Mouse (Mus musculus) liver, embryonic 14.5 days (tissue): ENCODE data around the gene Gm21936. TPM values are rescaled to one million over a fixed set of nuclear protein-coding genes. Genes with fewer than 3 reads are reported as not detected.
"Not testable (repeated sequence)": the region's sequence is repeated elsewhere in the genome, so short reads cannot be mapped to it uniquely, and the experiment has no call there.

Source experiments
- ATAC-seq: fragments of 200-750 bp; cut with Nextera tagmentation; 2 replicates; pipeline ENCODE4 v1.8.0; 2017; ENCODE audit warnings: moderate number of reproducible peaks, mild to moderate bottlenecking, moderate library complexity; ENCODE audit not compliant: insufficient read depth
- DNase-seq, 3 experiments: peaks; one replicate each; pipeline ENCODE4 v3.0.0-alpha.2; 2012 to 2013; ENCODE audit warnings: low read depth in 3 of 3, low spot score in 3 of 3
- H3K27ac ChIP-seq: fragments of 300-500 bp; sonication (generic); 2 replicates; pipeline ENCODE4 v1.5.1; 2014; ENCODE audit warnings: moderate library complexity, mild to moderate bottlenecking, control low read depth, inconsistent platforms
- H3K27me3 ChIP-seq: fragments of 300-500 bp; sonication (generic); 2 replicates; pipeline ENCODE4 v1.6.1; 2014; ENCODE audit warnings: mild to moderate bottlenecking, low read length, moderate library complexity; ENCODE audit not compliant: control insufficient read depth, insufficient read depth
- H3K36me3 ChIP-seq: fragments of 300-500 bp; sonication (generic); replicated peaks from 2 replicates; pipeline ENCODE4 v1.6.1; 2014; ENCODE audit warnings: low read depth; ENCODE audit not compliant: control insufficient read depth, insufficient read depth
- H3K4me1 ChIP-seq, 2 experiments: fragments of 200-500 bp in 1 of 2; fragments of 300-500 bp in 1 of 2; sonication (generic) in 1 of 2; replicated peaks; 2 replicates each; pipeline ENCODE4 v1.6.1; 2012 to 2014; ENCODE audit warnings: antibody characterized with exemption in 1 of 2, inconsistent platforms in 1 of 2, low read length in 1 of 2; ENCODE audit not compliant: control insufficient read depth in 2 of 2, insufficient read depth in 2 of 2
- H3K4me2 ChIP-seq: fragments of 300-500 bp; sonication (generic); 2 replicates; pipeline ENCODE4 v1.6.1; 2014; ENCODE audit warnings: low read depth, mild to moderate bottlenecking, control low read depth, moderate library complexity
- H3K4me3 ChIP-seq, 2 experiments: fragments of 200-500 bp in 1 of 2; fragments of 300-500 bp in 1 of 2; sonication (generic) in 1 of 2; 2 replicates each; pipeline ENCODE4 v1.5.1; 2012 to 2014; ENCODE audit warnings: low read depth in 2 of 2, low read length in 2 of 2, mild to moderate bottlenecking in 2 of 2, control low read depth in 1 of 2, inconsistent platforms in 1 of 2, moderate library complexity in 1 of 2; ENCODE audit not compliant: insufficient read depth in 1 of 2
- H3K9ac ChIP-seq: fragments of 300-500 bp; sonication (generic); replicated peaks from 2 replicates; pipeline ENCODE4 v1.6.1; 2014; ENCODE audit warnings: mild to moderate bottlenecking, control low read depth, moderate library complexity
- H3K9me3 ChIP-seq: fragments of 300-500 bp; sonication (generic); 2 replicates; pipeline ENCODE4 v1.6.1; 2016; ENCODE audit warnings: low read length, mixed read lengths; ENCODE audit not compliant: control insufficient read depth
- WGBS: fragments of 180-500 bp; shearing (Covaris S2); extraction: QIAGEN DNeasy Blood & Tissue Kit; methylation state at CpG from one replicate; pipeline ENCODE4 v1.1.7; 2014; ENCODE audit not compliant: insufficient replicate concordance; 5-methylcytosine and 5-hydroxymethylcytosine counted together
- polyA plus RNA-seq, 2 experiments: library from polyadenylated mRNA; depleted of rRNA in 1 of 2; stranded (reverse) in 1 of 2; unstranded in 1 of 2; fragments of >200 nt; fragmentation: Nextera tagmentation in 1 of 2; extraction: Ambion mirVana in 1 of 2; gene quantifications; 2 replicates each; pipeline versions ENCODE4 v1.2.1 to v1.2.3; 2012 to 2014

Gene Gm21936
- polyA plus RNA-seq (2012; rRNA removed) (not detected in 2 replicates), polyA plus RNA-seq (2014; fragmentation: Nextera tagmentation; extraction: Ambion mirVana) (not detected in 2 replicates)

DNA sequence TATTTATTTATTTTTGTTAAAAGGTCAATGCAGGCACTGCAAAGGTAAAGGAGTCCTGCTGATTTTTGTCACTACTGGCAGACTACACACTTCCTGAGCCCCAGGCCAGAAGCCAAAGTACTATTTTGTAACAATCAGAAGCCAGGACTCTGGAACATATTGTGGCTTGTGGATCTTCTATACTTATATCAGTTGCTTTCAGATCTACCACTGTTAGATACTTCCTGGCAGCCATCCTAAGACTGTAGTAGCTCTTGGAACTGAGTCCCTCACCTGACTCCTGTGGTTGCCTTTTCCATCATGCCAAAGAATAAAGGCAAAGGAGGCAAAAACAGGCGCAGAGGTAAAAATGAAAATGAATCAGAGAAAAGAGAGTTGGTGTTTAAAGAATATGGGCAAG is at the start of gene Gm21936:
Gm21936 (plus strand) TSS at position 301 of the 400 bp plus-strand sequence.
- WGBS = 50% methylated on average over 1 of the region's 1 CpGs
- not testable (repeated sequence) for H3K36me3 ChIP-seq

DNA sequence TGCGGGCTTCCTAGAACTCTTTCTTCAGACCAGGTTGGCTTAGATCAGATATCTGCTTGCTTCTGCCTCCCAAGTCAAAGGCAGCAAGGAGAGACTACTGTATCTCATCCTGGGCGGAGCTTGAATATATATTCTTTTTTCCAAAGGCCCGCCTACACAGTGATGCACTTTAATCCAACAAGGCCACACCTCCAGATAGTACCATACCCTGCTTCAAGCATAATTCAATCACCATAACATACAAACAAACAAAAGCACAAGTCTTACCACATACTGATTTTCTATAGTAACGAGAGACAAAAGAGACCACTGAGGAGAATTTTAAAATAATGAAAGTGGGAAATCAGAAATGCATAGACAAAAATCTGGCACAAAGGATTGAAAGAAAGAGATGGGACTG is 19.7 kb upstream of the Gm21936 start, which contains the start of gene Gm21319:
Gm21319 (minus strand) TSS at position 101 of the 400 bp plus-strand sequence.
- WGBS = 64% methylated on average over 4 of the region's 4 CpGs

More for the DNA sequence above, at the start of gene Gm21936:
- not testable (repeated sequence) for H3K9me3 ChIP-seq, H3K4me3 ChIP-seq, ATAC-seq, H3K27me3 ChIP-seq, H3K4me1 ChIP-seq, H3K27ac ChIP-seq, H3K4me2 ChIP-seq, H3K9ac ChIP-seq, DNase-seq

GRCm38 (mm10) chr12:87797971-87798370 is 2.7 kb downstream of the Gm21936 start:
- not testable (repeated sequence) for DNase-seq, H3K9ac ChIP-seq, H3K4me3 ChIP-seq, H3K36me3 ChIP-seq, ATAC-seq, H3K27me3 ChIP-seq, H3K4me2 ChIP-seq, H3K27ac ChIP-seq, H3K4me1 ChIP-seq, H3K9me3 ChIP-seq
- WGBS = 66% methylated on average over 5 of the region's 5 CpGs

More for the DNA sequence above, 19.7 kb upstream of the Gm21936 start, which contains the start of gene Gm21319:
- not testable (repeated sequence) for H3K36me3 ChIP-seq, H3K27me3 ChIP-seq, H3K9ac ChIP-seq, ATAC-seq, H3K4me1 ChIP-seq, H3K9me3 ChIP-seq, DNase-seq, H3K4me2 ChIP-seq, H3K4me3 ChIP-seq, H3K27ac ChIP-seq

DNA sequence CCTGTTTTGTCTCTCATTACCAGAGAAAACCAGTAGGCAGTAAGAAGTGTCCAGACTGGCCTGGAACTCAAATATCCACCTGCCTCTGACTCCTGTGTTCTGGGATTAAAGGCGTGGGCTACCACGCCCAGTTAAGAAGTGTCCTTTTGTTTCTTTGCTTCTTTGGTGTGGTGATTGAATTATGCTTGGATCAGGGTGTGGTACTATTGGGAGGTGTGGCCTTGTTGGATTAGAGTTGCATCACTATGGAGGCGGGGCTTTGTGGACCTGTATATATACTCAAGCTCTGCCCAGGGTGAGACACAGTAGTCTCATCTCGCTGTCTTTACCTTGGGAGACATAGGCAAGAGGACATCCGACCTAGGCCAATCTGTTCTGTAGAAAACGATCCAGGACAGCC is 21.0 kb downstream of the Gm21936 start, which contains the start of gene BB287469:
BB287469 (plus strand) TSS at position 301 of the 400 bp plus-strand sequence.
- WGBS = 57% methylated on average over 4 of the region's 6 CpGs
- not testable (repeated sequence) for H3K27ac ChIP-seq, H3K4me1 ChIP-seq, H3K36me3 ChIP-seq, H3K9ac ChIP-seq, H3K27me3 ChIP-seq, H3K4me2 ChIP-seq, ATAC-seq, H3K9me3 ChIP-seq, DNase-seq, H3K4me3 ChIP-seq

DNA sequence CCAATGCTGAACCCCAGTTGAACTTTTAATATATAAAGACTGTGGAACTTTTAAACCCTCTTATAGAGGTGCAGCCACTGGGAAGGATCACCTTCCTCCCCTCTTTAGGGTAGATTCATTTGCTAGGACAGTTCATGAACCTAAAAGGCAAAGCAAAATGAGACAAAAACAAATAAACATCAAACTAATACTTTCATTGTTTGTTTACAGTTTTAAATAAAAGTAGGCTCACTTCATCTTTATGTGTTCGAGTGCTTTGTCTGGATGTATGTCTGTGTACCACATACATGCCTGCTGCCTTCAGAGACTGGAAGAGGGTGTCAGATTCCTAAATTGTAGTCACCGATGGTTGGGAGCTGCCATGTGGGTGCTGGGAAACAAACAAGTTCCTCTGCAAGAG is 46.9 kb downstream of the Gm21936 start, which contains the start of gene Gm2001:
Gm2001 (minus strand) TSS at position 101 of the 400 bp plus-strand sequence.
- H3K4me2 ChIP-seq, H3K27me3 ChIP-seq, DNase-seq, H3K36me3 ChIP-seq, H3K9ac ChIP-seq, H3K4me1 ChIP-seq, H3K9me3 ChIP-seq, ATAC-seq, H3K4me3 ChIP-seq, H3K27ac ChIP-seq: not testable (repeated sequence)
- WGBS = 50% methylated on average over 1 of the region's 2 CpGs

Other genes starting within 250 kb of the Gm21936 start
- not detected in 2 replicates for gene Oog1, start 192.8 kb upstream of the Gm21936 start, polyA plus RNA-seq (2012; rRNA removed)
- not detected in 2 replicates for gene Oog1, start 192.8 kb upstream of the Gm21936 start, polyA plus RNA-seq (2014; fragmentation: Nextera tagmentation; extraction: Ambion mirVana)
- not detected in 2 replicates for gene Gm4027, start 176.6 kb upstream of the Gm21936 start, polyA plus RNA-seq (2012; rRNA removed)
- gene Gm4027, start 176.6 kb upstream of the Gm21936 start, polyA plus RNA-seq (2014; fragmentation: Nextera tagmentation; extraction: Ambion mirVana) = not detected in 2 replicates
- not detected in 2 replicates for gene Gm16381, start 150.9 kb upstream of the Gm21936 start, polyA plus RNA-seq (2012; rRNA removed)
- not detected in 2 replicates for gene Gm16381, start 150.9 kb upstream of the Gm21936 start, polyA plus RNA-seq (2014; fragmentation: Nextera tagmentation; extraction: Ambion mirVana)
- gene Gm21319, start 19.8 kb upstream of the Gm21936 start, polyA plus RNA-seq (2012; rRNA removed) = not detected in 2 replicates
- not detected in 2 replicates for gene Gm21319, start 19.8 kb upstream of the Gm21936 start, polyA plus RNA-seq (2014; fragmentation: Nextera tagmentation; extraction: Ambion mirVana)
- not detected in 2 replicates for gene BB287469, start 21.1 kb downstream of the Gm21936 start, polyA plus RNA-seq (2012; rRNA removed)
- gene BB287469, start 21.1 kb downstream of the Gm21936 start, polyA plus RNA-seq (2014; fragmentation: Nextera tagmentation; extraction: Ambion mirVana) = not detected in 2 replicates
- gene Gm2001, start 46.8 kb downstream of the Gm21936 start, polyA plus RNA-seq (2012; rRNA removed) = not detected in 2 replicates
- gene Gm2001, start 46.8 kb downstream of the Gm21936 start, polyA plus RNA-seq (2014; fragmentation: Nextera tagmentation; extraction: Ambion mirVana) = not detected in 2 replicates
- not detected in 2 replicates for gene Gm2016, start 78.6 kb downstream of the Gm21936 start, polyA plus RNA-seq (2012; rRNA removed)
- gene Gm2016, start 78.6 kb downstream of the Gm21936 start, polyA plus RNA-seq (2014; fragmentation: Nextera tagmentation; extraction: Ambion mirVana) = not detected in 2 replicates
- not detected in 2 replicates for gene Gm2022, start 99.9 kb downstream of the Gm21936 start, polyA plus RNA-seq (2012; rRNA removed)
- not detected in 2 replicates for gene Gm2022, start 99.9 kb downstream of the Gm21936 start, polyA plus RNA-seq (2014; fragmentation: Nextera tagmentation; extraction: Ambion mirVana)
- gene Gm2035, start 124.3 kb downstream of the Gm21936 start, polyA plus RNA-seq (2012; rRNA removed) = not detected in 2 replicates
- not detected in 2 replicates for gene Gm2035, start 124.3 kb downstream of the Gm21936 start, polyA plus RNA-seq (2014; fragmentation: Nextera tagmentation; extraction: Ambion mirVana)
- gene Gm2042, start 158.6 kb downstream of the Gm21936 start, polyA plus RNA-seq (2012; rRNA removed) = not detected in 2 replicates
- gene Gm2042, start 158.6 kb downstream of the Gm21936 start, polyA plus RNA-seq (2014; fragmentation: Nextera tagmentation; extraction: Ambion mirVana) = not detected in 2 replicates
- not detected in 2 replicates for gene Gm2075, start 216.3 kb downstream of the Gm21936 start, polyA plus RNA-seq (2012; rRNA removed)
- gene Gm2075, start 216.3 kb downstream of the Gm21936 start, polyA plus RNA-seq (2014; fragmentation: Nextera tagmentation; extraction: Ambion mirVana) = not detected in 2 replicates
- gene Gm6803, start 223.3 kb downstream of the Gm21936 start, polyA plus RNA-seq (2012; rRNA removed) = not detected in 2 replicates
- gene Gm6803, start 223.3 kb downstream of the Gm21936 start, polyA plus RNA-seq (2014; fragmentation: Nextera tagmentation; extraction: Ambion mirVana) = not detected in 2 replicates
- not detected in 2 replicates for gene Gm2056, start 231.5 kb downstream of the Gm21936 start, polyA plus RNA-seq (2012; rRNA removed)
- gene Gm2056, start 231.5 kb downstream of the Gm21936 start, polyA plus RNA-seq (2014; fragmentation: Nextera tagmentation; extraction: Ambion mirVana) = not detected in 2 replicates